Mouse (Mus musculus): ENCODE measurements around the gene Mcf2l. TPM values are rescaled to one million over a fixed set of nuclear protein-coding genes. Genes with fewer than 3 reads are reported as not detected.

The Mcf2l gene
- polyA plus RNA-seq, 1 experiment from 2014 or later = 44.2 TPM

DNA sequence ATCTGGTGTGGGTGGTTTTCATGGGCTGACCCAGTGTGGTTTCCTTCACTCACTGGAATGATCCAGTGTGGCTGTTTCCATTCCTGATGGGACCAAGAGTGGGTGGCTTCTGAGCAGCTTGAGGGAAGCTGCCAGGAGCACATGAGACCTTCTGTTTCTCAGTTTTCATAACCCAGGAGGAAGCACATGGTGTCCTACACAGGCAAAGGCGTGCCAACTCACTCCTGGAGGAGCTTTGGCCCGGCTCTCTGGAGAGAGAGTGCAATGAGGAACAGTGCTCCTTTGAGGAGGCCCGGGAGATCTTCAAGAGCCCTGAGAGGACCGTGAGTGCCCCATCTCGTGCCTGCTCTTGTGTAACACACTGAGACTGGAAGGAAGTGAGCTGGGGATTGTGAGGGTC is 154.9 kb downstream of the Mcf2l start:
- H3K9ac ChIP-seq (ENCODE audit: low read length) = no peak overlapping the region
- no peaks in the 10 kb centered on the region for H3K9me3 ChIP-seq (ENCODE audit: control insufficient read depth, low read length)
- H3K4me2 ChIP-seq = no peak overlapping the region
- ATAC-seq (ENCODE audit: low FRiP score) = no peak
- no peak for DNase-seq (ENCODE audit: low spot score, missing footprints)
- H3K4me3 ChIP-seq (ENCODE audit: low read depth, low read length) = no peak overlapping the region
- WGBS = 77% methylated on average over 5 of the region's 5 CpGs
- no peak overlapping the region for H3K27ac ChIP-seq (ENCODE audit: low read depth, low read length)
- no peaks in the 10 kb centered on the region for H3K4me1 ChIP-seq (ENCODE audit: control insufficient read depth, insufficient read depth, low read length)
- no peaks in the 10 kb centered on the region for H3K27me3 ChIP-seq (ENCODE audit: control insufficient read depth, insufficient read depth, low read length)
- no peaks in the 10 kb centered on the region for H3K36me3 ChIP-seq (ENCODE audit: control insufficient read depth, insufficient read depth, low read length)

DNA sequence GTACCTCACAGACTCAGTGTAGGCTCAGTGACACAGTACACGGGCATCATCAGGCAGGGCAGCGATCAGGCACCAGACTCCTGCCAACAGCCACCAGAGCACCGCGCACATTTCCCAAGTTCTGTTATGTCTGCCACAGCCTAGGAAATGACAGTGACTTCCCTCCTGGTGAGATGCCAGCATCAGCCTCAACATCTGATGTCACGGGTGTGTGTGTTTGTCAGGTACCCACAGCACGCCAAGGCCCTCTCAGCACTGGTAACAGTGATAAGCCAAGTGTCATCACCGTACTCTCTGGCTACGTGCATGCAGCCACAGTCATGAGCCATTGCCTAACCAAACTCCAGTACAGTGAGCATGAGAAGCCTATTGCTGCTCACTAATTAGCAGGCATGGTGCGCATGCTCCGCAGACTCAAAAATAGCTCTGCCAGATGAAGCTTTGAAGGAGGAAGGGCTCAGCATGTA is 162.8 kb downstream of the Mcf2l start:
- ATAC-seq (ENCODE audit: low FRiP score) (no peak), DNase-seq (ENCODE audit: low spot score, missing footprints) (no peak)
- Histone ChIP-seq H3K27me3 (ENCODE audit: control insufficient read depth, insufficient read depth, low read length) (no peaks in the 10 kb centered on the region), H3K27ac (ENCODE audit: low read depth, low read length) (no peak overlapping the region), H3K36me3 (ENCODE audit: control insufficient read depth, insufficient read depth, low read length) (no peaks in the 10 kb centered on the region), H3K9me3 (ENCODE audit: control insufficient read depth, low read length) (no peaks in the 10 kb centered on the region), H3K9ac (ENCODE audit: low read length) (no peak overlapping the region), H3K4me2 (no peak overlapping the region), H3K4me1 (ENCODE audit: control insufficient read depth, insufficient read depth, low read length) (no peaks in the 10 kb centered on the region), H3K4me3 (ENCODE audit: low read depth, low read length) (no peak overlapping the region)
- WGBS = 91% methylated on average over 10 of the region's 10 CpGs

DNA sequence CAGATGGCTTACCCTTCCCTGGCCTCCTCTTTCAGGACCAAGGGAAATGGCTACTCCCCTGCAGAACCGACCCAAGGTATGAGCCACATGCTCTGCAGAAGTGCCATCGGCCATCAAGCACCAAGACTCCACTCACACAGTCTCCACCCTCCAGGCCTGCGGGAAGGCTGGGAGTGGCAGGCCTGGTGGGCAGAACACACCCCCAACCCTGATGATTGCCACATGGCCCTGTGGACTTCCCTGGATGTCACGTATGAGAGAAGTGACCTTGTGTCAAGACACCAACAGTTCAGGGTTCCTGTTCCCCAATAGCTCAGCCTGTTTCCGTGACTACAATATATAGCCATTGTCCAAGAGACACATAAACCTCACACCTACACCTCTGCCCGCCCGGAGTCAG is 163.4 kb downstream of the Mcf2l start, which contains the start of gene F10:
TSS of gene F10 (plus strand) at position 294 of the 400 bp plus-strand sequence.
- H3K4me3 ChIP-seq (ENCODE audit: low read depth, low read length) = no peak within 1 kb of the TSS
- no peak within 1 kb of the TSS for H3K4me2 ChIP-seq
- no peaks in the 10 kb centered on the region for H3K27me3 ChIP-seq (ENCODE audit: control insufficient read depth, insufficient read depth, low read length)
- 82% methylated on average over 7 of the region's 7 CpGs for WGBS
- ATAC-seq (ENCODE audit: low FRiP score) (no peak), DNase-seq (ENCODE audit: low spot score, missing footprints) (no peak)
- H3K36me3 ChIP-seq (ENCODE audit: control insufficient read depth, insufficient read depth, low read length) = no peaks in the 10 kb centered on the region
- H3K27ac ChIP-seq (ENCODE audit: low read depth, low read length) = no peak within 1 kb of the TSS
- H3K9ac ChIP-seq (ENCODE audit: low read length) = no peak within 1 kb of the TSS
- H3K9me3 ChIP-seq (ENCODE audit: control insufficient read depth, low read length) = no peaks in the 10 kb centered on the region
- H3K4me1 ChIP-seq (ENCODE audit: control insufficient read depth, insufficient read depth, low read length) = no peaks in the 10 kb centered on the region

DNA sequence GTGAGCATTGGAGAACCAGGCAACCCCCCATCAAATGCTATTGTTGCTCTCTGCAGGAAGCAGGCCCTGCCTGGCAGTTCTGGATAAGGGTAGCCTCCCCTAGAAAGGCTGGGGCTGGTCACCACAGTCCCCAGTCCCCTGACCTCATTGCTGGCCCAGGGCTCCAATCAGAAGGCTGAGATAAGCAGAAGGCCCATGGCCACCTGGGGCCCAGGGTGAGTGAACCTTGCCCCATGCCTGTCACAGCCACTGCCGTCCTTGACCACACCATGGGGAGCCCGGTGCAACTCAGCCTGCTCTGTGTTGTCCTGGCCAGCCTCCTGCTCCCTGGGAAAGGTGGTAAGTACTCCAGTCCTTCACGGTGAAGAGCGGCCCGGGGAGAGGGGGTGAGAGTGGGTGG is 164.0 kb downstream of the Mcf2l start:
- no peak overlapping the region for H3K27ac ChIP-seq (ENCODE audit: low read depth, low read length)
- no peak overlapping the region for H3K9ac ChIP-seq (ENCODE audit: low read length)
- no peaks in the 10 kb centered on the region for H3K36me3 ChIP-seq (ENCODE audit: control insufficient read depth, insufficient read depth, low read length)
- no peak for ATAC-seq (ENCODE audit: low FRiP score)
- DNase-seq (ENCODE audit: low spot score, missing footprints) = no peak
- H3K4me1 ChIP-seq (ENCODE audit: control insufficient read depth, insufficient read depth, low read length) = no peaks in the 10 kb centered on the region
- H3K9me3 ChIP-seq (ENCODE audit: control insufficient read depth, low read length) = no peaks in the 10 kb centered on the region
- H3K4me2 ChIP-seq = no peak overlapping the region
- H3K4me3 ChIP-seq (ENCODE audit: low read depth, low read length) = no peak overlapping the region
- H3K27me3 ChIP-seq (ENCODE audit: control insufficient read depth, insufficient read depth, low read length) = no peaks in the 10 kb centered on the region
- WGBS = 50% methylated on average over 5 of the region's 5 CpGs

DNA sequence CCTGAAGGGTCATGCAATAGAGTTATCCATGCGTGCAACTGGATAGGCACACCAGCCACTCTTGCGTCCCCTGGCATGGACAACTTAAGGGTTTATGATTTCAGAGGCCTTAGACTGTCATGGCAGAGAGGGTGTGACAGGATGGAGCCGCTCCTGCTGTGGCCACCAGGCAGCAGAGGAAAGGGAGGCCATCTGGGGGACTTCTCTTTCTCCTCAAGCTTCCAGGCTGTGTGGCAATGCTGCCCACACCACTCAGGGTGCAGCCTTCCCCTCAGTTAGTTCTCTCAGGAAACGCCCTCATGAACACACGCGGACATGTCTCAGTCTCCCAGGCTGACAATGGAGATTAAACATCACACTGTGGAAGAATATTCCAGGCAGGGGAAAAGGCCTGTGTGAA is 165.4 kb downstream of the Mcf2l start:
- Histone ChIP-seq H3K4me1 (ENCODE audit: control insufficient read depth, insufficient read depth, low read length) (no peaks in the 10 kb centered on the region), H3K4me2 (no peak overlapping the region), H3K27ac (ENCODE audit: low read depth, low read length) (no peak overlapping the region), H3K36me3 (ENCODE audit: control insufficient read depth, insufficient read depth, low read length) (no peaks in the 10 kb centered on the region), H3K9ac (ENCODE audit: low read length) (no peak overlapping the region), H3K4me3 (ENCODE audit: low read depth, low read length) (no peak overlapping the region), H3K27me3 (ENCODE audit: control insufficient read depth, insufficient read depth, low read length) (no peaks in the 10 kb centered on the region), H3K9me3 (ENCODE audit: control insufficient read depth, low read length) (no peaks in the 10 kb centered on the region)
- DNase-seq (ENCODE audit: low spot score, missing footprints) (no peak), ATAC-seq (ENCODE audit: low FRiP score) (no peak)
- 85% methylated on average over 6 of the region's 6 CpGs for WGBS

DNA sequence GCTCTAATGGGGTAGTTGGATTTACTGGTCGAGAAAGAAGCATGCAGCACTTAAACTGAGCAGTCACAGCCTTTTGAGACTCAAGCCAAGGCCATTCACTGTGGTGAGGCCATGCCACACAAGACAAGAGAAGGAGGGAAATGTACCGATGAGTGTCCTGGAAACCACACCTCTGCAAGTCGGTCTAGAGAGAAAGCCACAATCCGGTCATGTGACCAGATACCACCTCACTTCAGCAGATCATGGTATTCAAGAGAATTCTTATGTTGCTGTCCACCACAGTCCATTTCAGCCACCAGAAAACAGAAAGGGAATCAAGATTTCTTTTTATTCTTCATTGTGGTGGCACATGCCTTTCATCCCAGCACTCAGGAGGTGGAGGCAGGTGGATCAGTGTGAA is 167.9 kb downstream of the Mcf2l start:
- Histone ChIP-seq H3K4me1 (ENCODE audit: control insufficient read depth, insufficient read depth, low read length) (no peaks in the 10 kb centered on the region), H3K9ac (ENCODE audit: low read length) (no peak overlapping the region), H3K9me3 (ENCODE audit: control insufficient read depth, low read length) (no peaks in the 10 kb centered on the region), H3K27ac (ENCODE audit: low read depth, low read length) (no peak overlapping the region), H3K4me3 (ENCODE audit: low read depth, low read length) (no peak overlapping the region), H3K36me3 (ENCODE audit: control insufficient read depth, insufficient read depth, low read length) (no peaks in the 10 kb centered on the region), H3K4me2 (no peak overlapping the region), H3K27me3 (ENCODE audit: control insufficient read depth, insufficient read depth, low read length) (no peaks in the 10 kb centered on the region)
- ATAC-seq (ENCODE audit: low FRiP score) (no peak), DNase-seq (ENCODE audit: low spot score, missing footprints) (no peak)
- WGBS = 89% methylated on average over 4 of the region's 4 CpGs

GRCm38 (mm10) chr8:13047652-13048051 is 174.0 kb downstream of the Mcf2l start:
- Histone ChIP-seq H3K4me1 (ENCODE audit: control insufficient read depth, insufficient read depth, low read length) (no peaks in the 10 kb centered on the region), H3K36me3 (ENCODE audit: control insufficient read depth, insufficient read depth, low read length) (no peaks in the 10 kb centered on the region), H3K4me3 (ENCODE audit: low read depth, low read length) (no peak overlapping the region), H3K27ac (ENCODE audit: low read depth, low read length) (no peak overlapping the region), H3K9ac (ENCODE audit: low read length) (no peak overlapping the region), H3K27me3 (ENCODE audit: control insufficient read depth, insufficient read depth, low read length) (no peaks in the 10 kb centered on the region), H3K9me3 (ENCODE audit: control insufficient read depth, low read length) (no peaks in the 10 kb centered on the region), H3K4me2 (no peak overlapping the region)
- ATAC-seq (ENCODE audit: low FRiP score) = no peak
- no peak for DNase-seq (ENCODE audit: low spot score, missing footprints)
- WGBS = 54% methylated on average over 5 of the region's 5 CpGs

DNA sequence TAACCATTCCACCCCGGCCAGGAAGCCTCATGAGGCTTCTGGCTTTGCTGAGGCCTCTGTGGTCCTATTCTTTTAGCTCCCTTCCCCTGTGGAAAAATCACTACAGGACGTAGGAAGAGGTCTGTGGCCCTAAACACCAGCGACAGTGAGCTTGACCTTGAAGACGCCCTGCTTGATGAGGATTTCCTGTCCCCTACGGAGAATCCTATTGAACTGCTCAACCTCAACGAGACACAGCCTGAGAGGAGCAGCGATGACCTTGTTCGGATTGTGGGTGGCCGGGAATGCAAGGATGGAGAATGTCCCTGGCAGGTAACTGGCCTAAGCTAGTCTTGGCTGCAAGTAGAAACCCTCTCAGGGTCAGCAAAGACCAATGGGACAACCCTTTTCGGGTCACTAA is 176.9 kb downstream of the Mcf2l start:
- Histone ChIP-seq H3K4me3 (ENCODE audit: low read depth, low read length) (no peak overlapping the region), H3K9ac (ENCODE audit: low read length) (no peak overlapping the region), H3K27me3 (ENCODE audit: control insufficient read depth, insufficient read depth, low read length) (no peaks in the 10 kb centered on the region), H3K36me3 (ENCODE audit: control insufficient read depth, insufficient read depth, low read length) (no peaks in the 10 kb centered on the region), H3K9me3 (ENCODE audit: control insufficient read depth, low read length) (no peaks in the 10 kb centered on the region), H3K4me2 (no peak overlapping the region), H3K4me1 (ENCODE audit: control insufficient read depth, insufficient read depth, low read length) (no peaks in the 10 kb centered on the region), H3K27ac (ENCODE audit: low read depth, low read length) (no peak overlapping the region)
- DNase-seq (ENCODE audit: low spot score, missing footprints) (no peak), ATAC-seq (ENCODE audit: low FRiP score) (no peak)
- 71% methylated on average over 10 of the region's 10 CpGs for WGBS

DNA sequence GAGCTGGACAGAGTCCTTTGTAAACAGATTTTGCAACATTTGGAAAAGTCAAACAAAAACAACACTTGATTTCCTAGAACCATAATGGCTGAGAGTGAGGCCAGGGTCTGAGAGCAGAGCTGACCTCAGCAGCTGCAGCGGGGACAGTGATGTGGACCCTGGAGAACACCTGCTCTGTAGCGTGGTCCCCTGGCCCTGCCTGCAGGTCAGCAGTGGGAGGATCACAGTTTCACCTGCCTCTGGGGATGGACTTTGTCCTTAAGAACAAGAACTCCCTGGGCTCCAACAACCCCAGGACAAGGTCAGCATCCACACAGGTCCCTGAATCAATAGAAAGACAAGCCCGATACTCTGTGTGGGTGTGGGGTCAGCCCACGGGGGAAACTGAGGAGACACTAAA is 183.7 kb downstream of the Mcf2l start:
- no peak for DNase-seq (ENCODE audit: low spot score, missing footprints)
- Histone ChIP-seq H3K4me1 (ENCODE audit: control insufficient read depth, insufficient read depth, low read length) (no peaks in the 10 kb centered on the region), H3K36me3 (ENCODE audit: control insufficient read depth, insufficient read depth, low read length) (no peaks in the 10 kb centered on the region), H3K27ac (ENCODE audit: low read depth, low read length) (no peak overlapping the region), H3K9me3 (ENCODE audit: control insufficient read depth, low read length) (no peaks in the 10 kb centered on the region), H3K4me3 (ENCODE audit: low read depth, low read length) (no peak overlapping the region), H3K27me3 (ENCODE audit: control insufficient read depth, insufficient read depth, low read length) (no peaks in the 10 kb centered on the region), H3K4me2 (no peak overlapping the region), H3K9ac (ENCODE audit: low read length) (no peak overlapping the region)
- no peak for ATAC-seq (ENCODE audit: low FRiP score)
- 90% methylated on average over 4 of the region's 4 CpGs for WGBS
